Mouse (Mus musculus) embryonic facial prominence, embryonic 10.5 days (tissue): Measurements from ENCODE around the gene Tmem135. TPM values are rescaled to one million over a fixed set of nuclear protein-coding genes. Genes with fewer than 3 reads are reported as not detected.

Experiments used
- DNase-seq: peaks from one replicate; pipeline ENCODE4 v3.0.0-alpha.2; 2017; ENCODE audit warnings: low spot score
- H3K27ac ChIP-seq: fragments of 300-500 bp; sonication (generic); replicated peaks from 2 replicates; pipeline ENCODE4 v1.5.1; 2016; ENCODE audit warnings: mild to moderate bottlenecking
- H3K27me3 ChIP-seq: fragments of 300-500 bp; sonication (generic); replicated peaks from 2 replicates; pipeline ENCODE4 v1.6.1; 2016; ENCODE audit warnings: low read depth, mild to moderate bottlenecking; ENCODE audit not compliant: poor library complexity, severe bottlenecking
- H3K36me3 ChIP-seq: fragments of 300-500 bp; sonication (generic); replicated peaks from 2 replicates; pipeline ENCODE4 v1.6.1; 2016; ENCODE audit warnings: mild to moderate bottlenecking, moderate library complexity
- H3K4me1 ChIP-seq: fragments of 300-500 bp; sonication (generic); 2 replicates; pipeline ENCODE4 v1.6.1; 2016
- H3K4me3 ChIP-seq: fragments of 300-500 bp; sonication (generic); 2 replicates; pipeline ENCODE4 v1.5.1; 2016; ENCODE audit warnings: mild to moderate bottlenecking, moderate library complexity
- H3K9me3 ChIP-seq: fragments of 300-500 bp; sonication (generic); 2 replicates; pipeline ENCODE4 v1.6.1; 2016; ENCODE audit warnings: mild to moderate bottlenecking
- WGBS: fragments of 180-500 bp; shearing (Covaris S2); methylation state at CpG from one replicate; pipeline ENCODE4 v1.1.7; 2016; 5-methylcytosine and 5-hydroxymethylcytosine counted together
- polyA plus RNA-seq: library from polyadenylated mRNA; unstranded; fragments of >200 nt; fragmentation: Nextera tagmentation; extraction: Ambion mirVana; gene quantifications from 2 replicates; pipeline ENCODE4 v1.2.1, GENCODE M21; 2016

Tmem135 gene
- polyA plus RNA-seq: 15.8 and 18.0 TPM in 2 replicates

DNA sequence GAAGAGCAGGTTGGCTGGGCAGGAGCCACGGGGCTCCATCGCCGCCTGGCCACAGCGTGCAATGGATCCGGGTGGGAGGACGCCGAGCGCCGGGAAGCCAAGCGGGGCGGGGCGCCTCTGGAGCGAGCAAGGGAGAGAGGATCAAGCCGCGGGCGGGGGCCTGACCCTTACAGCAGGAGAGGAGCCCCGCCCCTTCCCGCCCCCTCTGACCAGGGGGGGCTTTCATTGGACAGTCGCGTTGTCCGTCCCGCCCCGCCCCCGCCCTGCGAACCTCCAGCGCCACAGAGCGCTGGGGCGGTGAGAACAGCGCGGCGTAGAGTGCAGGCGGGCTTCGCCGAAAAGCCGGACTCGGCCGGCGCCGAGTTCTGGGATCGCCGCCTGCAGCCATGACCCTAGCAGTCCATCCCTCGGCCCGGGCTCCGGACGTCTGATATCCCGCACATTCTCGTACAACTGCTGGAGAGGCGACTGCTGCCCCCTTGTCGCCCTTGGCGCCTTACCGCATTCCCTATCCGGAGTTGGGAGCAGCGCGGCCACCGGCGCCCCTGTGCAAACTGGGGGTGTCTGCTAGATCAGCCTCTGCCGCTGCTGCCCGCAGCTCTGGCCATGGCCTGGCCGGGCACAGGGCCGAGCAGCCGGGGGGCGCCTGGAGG, at the start of gene Tmem135, which contains the start of gene Fzd4:
TSS of gene Tmem135 (minus strand) at position 142 of the 653 bp plus-strand sequence.
TSS of gene Fzd4 (plus strand) at position 275 of the 653 bp plus-strand sequence.
- under 1% methylated on average over 62 of the region's 62 CpGs for WGBS
- peaks cover 14% of the 10 kb centered on the region for H3K27me3 ChIP-seq

DNA sequence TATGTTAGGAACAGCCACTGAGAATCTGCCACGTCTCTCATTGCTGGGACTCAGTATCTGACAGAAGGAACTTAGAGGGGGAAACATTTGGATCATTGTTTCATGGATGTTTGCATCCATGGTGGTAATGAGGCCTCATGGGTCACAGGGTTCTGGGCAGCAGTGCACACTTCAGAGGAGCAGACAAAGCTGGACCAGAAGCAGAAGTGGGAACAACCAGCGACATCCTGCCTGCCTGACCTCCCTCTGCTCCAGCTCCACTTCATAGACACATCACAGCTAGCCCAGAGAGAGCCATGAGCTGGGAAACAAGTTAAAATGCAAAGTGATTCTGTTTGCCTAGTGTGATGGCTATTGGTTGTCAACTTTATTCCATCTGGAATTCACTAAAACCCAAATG, 46.3 kb upstream of the Tmem135 start:
- Histone ChIP-seq H3K4me1 (peaks cover 9% of the 10 kb centered on the region), H3K36me3 (no peaks in the 10 kb centered on the region), H3K27me3 (no peaks in the 10 kb centered on the region), H3K4me3 (no peak overlapping the region), H3K9me3 (no peaks in the 10 kb centered on the region), H3K27ac (0 out of 2 replicates have a peak overlapping the region, but pooled peaks have one; percentile 19)
- 73% methylated on average over 2 of the region's 2 CpGs for WGBS
- no peak for DNase-seq

More for the DNA sequence above, at the start of gene Tmem135, which contains the start of gene Fzd4:
- peak; percentile 100 for DNase-seq
- H3K4me3 ChIP-seq: peak within 1 kb of the TSS; percentile 87
- peaks cover 60% of the 10 kb centered on the region for H3K4me1 ChIP-seq
- peaks cover 25% of the 10 kb centered on the region for H3K36me3 ChIP-seq
- H3K9me3 ChIP-seq: no peaks in the 10 kb centered on the region
- peak within 1 kb of the TSS; percentile 91 for H3K27ac ChIP-seq

GRCm38 (mm10) chr7:89445137-89445536, 41.1 kb upstream of the Tmem135 start:
- no peaks in the 10 kb centered on the region for H3K27me3 ChIP-seq
- no peak for DNase-seq
- WGBS: 89% methylated on average over 4 of the region's 4 CpGs

DNA sequence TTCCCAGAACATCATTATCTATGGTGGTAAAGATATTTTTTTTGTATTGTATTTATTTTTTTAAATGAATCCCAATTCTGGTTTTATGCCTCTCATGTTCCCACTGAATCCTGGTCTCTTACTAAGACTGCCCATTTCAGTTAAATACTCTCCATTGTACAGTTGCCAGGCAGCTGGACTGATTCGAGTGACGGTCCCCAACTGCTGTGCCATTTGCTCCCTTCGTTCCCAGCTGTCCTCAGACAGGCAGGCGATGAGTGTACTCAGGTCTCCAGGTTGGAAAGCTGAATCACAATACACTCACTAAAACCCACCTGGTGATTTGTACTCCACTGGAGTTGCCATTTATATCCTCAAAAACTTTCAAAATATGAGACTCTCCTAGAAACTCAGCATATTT, 38.2 kb upstream of the Tmem135 start:
- Histone ChIP-seq H3K27ac (no peak overlapping the region), H3K4me1 (no peaks in the 10 kb centered on the region), H3K4me3 (no peak overlapping the region), H3K9me3 (no peaks in the 10 kb centered on the region), H3K36me3 (no peaks in the 10 kb centered on the region), H3K27me3 (no peaks in the 10 kb centered on the region)
- no peak for DNase-seq
- WGBS: 82% methylated on average over 4 of the region's 4 CpGs

More at GRCm38 (mm10) chr7:89445137-89445536, 41.1 kb upstream of the Tmem135 start:
- no peak overlapping the region for H3K27ac ChIP-seq
- H3K4me3 ChIP-seq: no peak overlapping the region
- no peaks in the 10 kb centered on the region for H3K9me3 ChIP-seq
- no peaks in the 10 kb centered on the region for H3K4me1 ChIP-seq
- no peaks in the 10 kb centered on the region for H3K36me3 ChIP-seq

GRCm38 (mm10) chr7:89441291-89441690, 37.3 kb upstream of the Tmem135 start:
- WGBS: 68% methylated on average over 7 of the region's 7 CpGs
- Histone ChIP-seq H3K9me3 (no peaks in the 10 kb centered on the region), H3K27ac (no peak overlapping the region), H3K36me3 (no peaks in the 10 kb centered on the region), H3K27me3 (no peaks in the 10 kb centered on the region), H3K4me1 (peaks cover 4% of the 10 kb centered on the region), H3K4me3 (no peak overlapping the region)
- no peak for DNase-seq

DNA sequence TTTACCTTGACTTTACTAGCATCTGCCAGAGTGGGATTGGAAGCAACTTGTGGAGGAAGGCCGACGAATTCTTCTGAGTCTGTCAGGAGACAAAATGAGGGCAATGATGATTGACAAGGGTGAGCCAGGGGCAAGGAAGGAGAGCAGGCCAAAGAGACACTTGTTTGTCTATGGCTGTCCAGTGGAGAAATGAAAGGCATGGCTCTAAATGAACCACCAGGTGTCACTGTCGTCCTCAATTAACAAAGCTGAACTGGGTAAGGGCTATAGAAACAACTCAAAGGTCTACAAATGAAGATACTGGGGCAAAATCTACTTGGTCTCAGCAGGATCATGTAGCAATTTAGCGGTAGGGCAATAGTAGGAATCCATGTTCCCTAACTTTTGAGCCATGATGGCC, 33.6 kb upstream of the Tmem135 start:
- 32% methylated on average over 4 of the region's 4 CpGs for WGBS
- peak; percentile 44 for DNase-seq
- H3K4me1 ChIP-seq: peaks cover 20% of the 10 kb centered on the region
- H3K36me3 ChIP-seq: no peaks in the 10 kb centered on the region
- no peaks in the 10 kb centered on the region for H3K9me3 ChIP-seq
- H3K4me3 ChIP-seq: no peak overlapping the region
- no peak overlapping the region for H3K27ac ChIP-seq
- no peaks in the 10 kb centered on the region for H3K27me3 ChIP-seq

GRCm38 (mm10) chr7:89436404-89436803, 32.4 kb upstream of the Tmem135 start:
- DNase-seq: no peak
- Histone ChIP-seq H3K36me3 (no peaks in the 10 kb centered on the region), H3K27ac (no peak overlapping the region), H3K4me1 (peaks cover 20% of the 10 kb centered on the region), H3K4me3 (no peak overlapping the region), H3K27me3 (no peaks in the 10 kb centered on the region), H3K9me3 (no peaks in the 10 kb centered on the region)
- 76% methylated on average over 5 of the region's 5 CpGs for WGBS

DNA sequence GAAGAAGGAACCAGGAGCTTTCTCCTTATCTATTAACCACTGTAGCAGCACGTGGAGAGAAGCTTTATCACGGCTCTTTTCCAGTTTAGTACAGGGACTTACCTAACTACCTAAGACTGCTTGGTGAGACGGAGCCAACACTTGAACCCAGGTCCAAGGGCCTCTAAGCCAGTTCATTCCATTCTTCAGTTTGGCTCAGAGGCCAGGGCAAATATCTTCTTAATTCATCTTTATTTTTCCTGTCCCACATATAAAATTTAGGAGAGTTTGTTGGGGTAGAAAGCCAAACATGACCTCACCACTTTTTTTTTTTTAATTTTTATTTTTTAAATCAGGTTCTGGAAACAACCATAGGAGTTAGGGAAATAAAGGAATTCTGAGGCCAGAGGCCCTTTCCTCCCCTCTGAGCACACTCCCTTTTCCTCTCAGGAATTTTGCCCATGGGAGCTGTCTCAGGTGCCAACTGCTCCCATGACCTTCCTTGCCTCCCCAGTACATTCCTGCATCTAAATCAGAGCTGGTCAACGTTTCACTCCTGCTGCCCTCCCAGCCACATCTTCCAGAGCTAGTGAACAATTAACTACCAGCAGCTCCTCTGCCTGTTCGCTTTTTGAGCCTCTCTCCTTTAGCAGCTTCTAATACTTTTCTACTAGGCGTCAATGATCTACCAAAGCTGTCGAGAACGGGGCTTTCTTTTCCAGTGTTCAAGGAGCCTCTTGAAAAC, 30.0 kb upstream of the Tmem135 start:
- WGBS: 66% methylated on average over 8 of the region's 8 CpGs
- Histone ChIP-seq H3K9me3 (no peaks in the 10 kb centered on the region), H3K36me3 (no peaks in the 10 kb centered on the region), H3K27ac (no peak overlapping the region; the same call in 1 of the 2 replicates), H3K4me1 (peaks cover 20% of the 10 kb centered on the region), H3K4me3 (no peak overlapping the region), H3K27me3 (no peaks in the 10 kb centered on the region)
- DNase-seq: no peak

DNA sequence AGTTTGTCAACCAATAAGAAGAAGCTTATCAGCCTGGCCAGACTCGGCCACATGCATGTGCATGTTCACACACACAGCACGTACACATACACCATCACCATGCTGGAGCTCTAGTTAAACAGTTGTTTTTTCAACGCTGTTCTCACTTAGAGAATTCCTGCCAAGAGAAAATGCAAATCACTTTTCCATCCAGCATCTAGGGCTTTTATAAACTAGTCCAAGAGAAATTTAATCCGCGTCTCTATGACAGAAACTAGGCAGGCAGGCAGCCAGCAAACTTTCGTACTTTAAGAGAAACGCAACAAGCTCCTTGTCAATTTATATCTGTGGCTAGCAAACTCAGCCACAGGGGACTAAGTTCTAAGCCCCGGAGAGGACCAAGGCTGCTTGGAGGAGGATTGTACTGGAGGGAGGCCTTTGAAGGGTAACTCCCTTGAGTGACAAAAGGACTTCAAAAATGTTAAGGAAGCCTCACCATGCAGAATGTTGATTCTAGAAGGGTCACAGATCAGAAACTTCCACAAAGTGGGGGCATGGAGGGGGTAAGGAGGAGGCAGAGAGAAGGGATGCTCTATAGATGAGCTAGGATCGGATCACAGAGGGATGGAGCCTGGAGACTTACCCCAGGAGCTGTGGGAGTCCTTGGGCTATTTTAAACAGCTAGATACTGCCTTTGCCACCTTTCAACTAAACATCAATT, 29.3 kb upstream of the Tmem135 start:
- no peaks in the 10 kb centered on the region for H3K36me3 ChIP-seq
- H3K27me3 ChIP-seq: no peaks in the 10 kb centered on the region
- DNase-seq: no peak
- H3K27ac ChIP-seq: no peak overlapping the region; the same call in 1 of the 2 replicates
- H3K4me1 ChIP-seq: peaks cover 20% of the 10 kb centered on the region
- H3K4me3 ChIP-seq: no peak overlapping the region
- 82% methylated on average over 9 of the region's 9 CpGs for WGBS
- H3K9me3 ChIP-seq: no peaks in the 10 kb centered on the region

- Histone ChIP-seq H3K9me3 (no peaks in the 10 kb centered on the region), H3K27ac (no peak overlapping the region), H3K36me3 (no peaks in the 10 kb centered on the region), H3K4me1 (peaks cover 27% of the 10 kb centered on the region), H3K27me3 (no peaks in the 10 kb centered on the region), H3K4me3 (no peak overlapping the region)
- WGBS: 83% methylated on average over 2 of the region's 2 CpGs
- DNase-seq: no peak
Measured at GRCm38 (mm10) chr7:89431185-89431584, 27.2 kb upstream of the Tmem135 start.

DNA sequence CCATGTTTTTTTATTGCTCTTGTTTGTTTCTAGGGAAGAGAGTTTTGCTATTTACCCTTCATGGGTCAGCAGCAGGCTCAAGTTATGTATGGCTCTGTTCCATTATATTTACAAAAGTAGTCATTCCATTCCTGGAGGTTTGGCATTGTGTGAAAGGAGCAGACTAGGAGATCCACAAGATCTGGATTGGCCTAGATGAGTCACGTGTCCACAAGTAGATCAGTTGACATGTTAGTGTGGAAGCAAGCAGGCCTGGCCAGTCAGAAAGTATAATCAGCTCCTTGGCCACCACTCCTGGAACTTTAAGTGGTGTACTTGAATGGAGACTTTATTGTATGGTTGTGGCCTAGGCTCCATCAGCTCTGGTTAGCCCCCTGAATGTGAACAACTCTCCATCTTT, 25.3 kb upstream of the Tmem135 start:
- H3K4me1 ChIP-seq: peaks cover 38% of the 10 kb centered on the region
- no peak overlapping the region for H3K4me3 ChIP-seq
- no peak for DNase-seq
- 77% methylated on average over 1 of the region's 1 CpGs for WGBS
- H3K27ac ChIP-seq: no peak overlapping the region
- H3K9me3 ChIP-seq: no peaks in the 10 kb centered on the region
- no peaks in the 10 kb centered on the region for H3K27me3 ChIP-seq
- H3K36me3 ChIP-seq: no peaks in the 10 kb centered on the region

DNA sequence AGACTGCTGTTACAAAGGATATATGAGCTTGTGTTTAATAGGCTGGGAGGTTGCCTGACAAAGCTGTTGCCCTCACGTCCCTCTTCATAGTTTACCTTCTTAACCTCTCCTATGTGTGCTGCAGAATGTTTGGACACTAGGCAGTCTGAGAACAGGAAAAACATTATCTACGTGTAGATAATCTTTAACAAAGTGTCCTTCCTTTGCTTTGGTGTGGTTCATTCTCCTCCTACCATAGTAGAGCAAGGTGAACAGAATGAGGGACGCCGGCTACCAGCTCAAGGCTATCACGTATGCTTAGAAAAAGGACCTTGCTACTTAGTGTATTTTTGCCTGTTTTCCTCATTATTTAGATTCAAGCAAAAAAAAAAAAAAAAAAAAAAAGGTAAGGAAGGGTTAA, 24.8 kb upstream of the Tmem135 start:
- no peaks in the 10 kb centered on the region for H3K9me3 ChIP-seq

More for the DNA sequence above, 24.8 kb upstream of the Tmem135 start:
- H3K4me3 ChIP-seq: no peak overlapping the region
- 84% methylated on average over 5 of the region's 5 CpGs for WGBS
- peaks cover 40% of the 10 kb centered on the region for H3K4me1 ChIP-seq
- no peaks in the 10 kb centered on the region for H3K27me3 ChIP-seq
- no peak for DNase-seq
- no peak overlapping the region for H3K27ac ChIP-seq
- H3K36me3 ChIP-seq: no peaks in the 10 kb centered on the region
